Mouse (Mus musculus) ES-CJ7 (cell line): ENCODE measurements at regions not wholly inside any gene's neighbourhood (a gene's known extent, or its start where the extent isn't known, plus 50 kb on each side); places are given as distances from the start of the nearest gene placed in this dataset.

Experiments
- DNase-seq: peaks from one replicate; pipeline ENCODE4 v3.0.0; 2011; ENCODE audit warnings: low read depth, low spot score

DNA sequence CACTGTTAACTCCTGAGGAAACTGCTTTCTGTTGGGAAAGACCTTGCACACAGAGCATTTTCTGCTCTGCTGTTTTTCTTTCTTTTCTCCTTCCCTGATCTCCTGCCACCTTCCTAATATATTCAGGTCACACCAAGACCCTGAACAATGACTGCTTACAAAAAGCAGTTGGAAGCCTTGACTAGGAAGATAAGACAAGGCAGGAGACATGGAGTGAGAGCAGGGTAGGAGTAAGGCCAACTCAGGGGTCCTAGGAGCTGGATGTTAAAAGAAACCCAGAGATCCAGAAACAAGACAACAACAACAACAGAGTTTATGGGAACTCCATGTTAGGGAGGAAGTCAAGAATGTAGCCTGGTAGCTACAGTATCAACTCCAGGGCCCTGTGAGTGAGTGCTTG is 426.9 kb downstream of the Sorl1 start:
- DNase-seq, result no peak

DNA sequence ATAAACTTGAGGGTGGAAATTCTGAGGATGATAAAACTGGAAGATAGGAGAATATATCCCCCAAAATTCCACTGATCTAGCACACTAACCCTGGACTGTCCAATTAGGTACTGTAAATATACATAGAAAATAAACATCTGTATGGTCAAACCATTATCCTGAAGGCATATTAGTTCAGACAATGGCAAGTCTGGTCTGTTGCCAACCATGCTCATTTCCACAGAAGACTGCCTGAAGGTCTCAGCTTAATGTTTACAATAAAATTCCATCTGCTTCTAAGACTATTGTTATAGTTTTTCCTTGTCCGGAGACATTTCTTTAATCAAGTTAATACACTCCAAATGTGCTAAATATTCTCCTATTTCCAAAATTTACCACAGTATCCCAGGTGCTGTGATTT is 441.2 kb downstream of the Sorl1 start:
- DNase-seq, result no peak

DNA sequence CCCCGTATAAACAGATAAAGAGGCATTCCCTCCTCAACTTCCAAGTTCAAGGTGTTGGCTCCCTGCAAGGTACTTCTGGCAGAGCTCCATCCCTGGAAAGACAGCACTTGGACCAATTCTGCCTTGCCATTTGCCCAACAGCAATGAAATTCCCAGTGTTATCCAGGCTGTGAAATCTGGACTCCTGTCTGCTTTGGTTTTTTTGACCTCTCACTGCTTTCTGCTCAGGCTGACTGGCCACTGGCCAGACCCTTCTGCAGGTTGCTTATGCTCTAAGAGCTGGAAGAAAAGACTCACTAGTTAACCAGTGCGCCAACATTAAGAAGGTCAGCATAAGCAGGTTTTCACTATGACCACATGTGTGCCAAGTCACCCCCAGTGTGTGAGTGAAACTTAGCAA is 448.4 kb downstream of the Sorl1 start:
- no peak for DNase-seq

DNA sequence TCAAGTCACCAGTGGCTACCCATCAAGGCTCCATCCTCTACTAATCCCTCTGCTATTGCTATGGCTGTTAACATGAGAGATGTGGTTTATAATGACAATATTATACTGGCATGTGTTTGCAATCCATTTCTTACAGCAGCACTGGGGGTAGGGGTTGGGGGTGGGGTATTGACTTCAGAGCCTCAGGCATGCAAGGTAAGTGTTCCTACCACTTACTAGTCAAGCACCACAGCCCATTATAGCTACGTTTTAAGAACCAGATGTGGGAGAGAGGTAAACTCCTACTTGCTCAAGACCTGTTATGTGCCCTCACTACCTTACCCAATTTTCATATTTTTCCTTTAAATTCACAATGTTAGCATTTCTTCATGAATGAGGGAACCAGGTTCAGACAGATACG is 451.1 kb downstream of the Sorl1 start:
- no peak for DNase-seq

DNA sequence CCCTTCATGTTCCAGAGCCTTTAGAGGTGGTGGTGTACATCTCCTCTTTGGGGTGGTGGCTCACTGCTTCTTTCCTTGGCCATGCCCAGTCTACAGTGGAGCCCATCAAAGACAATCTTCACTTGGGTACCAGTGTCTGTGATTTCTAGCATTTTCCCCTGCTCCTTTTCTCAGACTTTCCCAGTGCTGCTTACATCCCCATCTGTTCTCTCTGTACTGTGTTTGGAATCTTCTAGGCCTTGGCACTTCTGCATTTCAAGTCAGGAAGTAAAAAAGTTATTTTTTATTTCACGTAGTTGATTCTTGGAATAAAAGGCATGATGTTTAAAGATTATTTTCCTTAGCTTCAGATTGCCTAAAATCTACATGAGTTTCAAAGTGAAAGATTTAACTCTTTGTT is 455.4 kb downstream of the Sorl1 start:
- no peak for DNase-seq

DNA sequence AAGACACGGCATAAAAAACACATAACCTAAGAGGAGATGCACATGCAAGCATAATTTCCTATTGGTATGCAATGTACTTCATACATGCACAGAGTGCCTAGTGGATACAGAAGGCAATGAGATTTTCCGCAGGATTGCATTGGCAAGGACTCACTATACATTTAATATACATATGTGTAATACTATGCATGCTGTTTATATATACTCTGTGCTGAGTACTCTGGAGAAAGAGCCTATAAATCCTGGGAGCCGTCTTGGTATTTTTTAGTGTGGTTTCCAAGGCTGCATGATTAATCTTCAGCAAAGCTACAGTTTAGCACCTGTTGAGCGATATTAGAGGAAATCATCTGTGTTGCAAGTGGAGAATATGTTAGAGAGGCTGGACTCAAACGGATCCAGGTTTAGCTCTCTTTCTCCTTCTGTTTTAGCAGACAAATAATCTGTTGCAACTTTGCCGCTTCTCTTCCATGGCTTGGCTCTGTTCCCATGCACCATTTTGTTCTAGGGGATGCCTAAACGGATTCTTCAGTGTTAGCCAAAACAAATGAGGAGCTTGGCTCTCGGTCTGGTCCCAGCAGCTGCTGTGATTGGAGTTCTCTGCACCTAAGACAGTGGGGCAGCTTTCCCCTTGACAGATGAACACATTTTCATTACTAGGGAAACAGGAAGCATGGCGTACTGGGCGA is 459.0 kb downstream of the Sorl1 start:
- DNase-seq, result no peak

DNA sequence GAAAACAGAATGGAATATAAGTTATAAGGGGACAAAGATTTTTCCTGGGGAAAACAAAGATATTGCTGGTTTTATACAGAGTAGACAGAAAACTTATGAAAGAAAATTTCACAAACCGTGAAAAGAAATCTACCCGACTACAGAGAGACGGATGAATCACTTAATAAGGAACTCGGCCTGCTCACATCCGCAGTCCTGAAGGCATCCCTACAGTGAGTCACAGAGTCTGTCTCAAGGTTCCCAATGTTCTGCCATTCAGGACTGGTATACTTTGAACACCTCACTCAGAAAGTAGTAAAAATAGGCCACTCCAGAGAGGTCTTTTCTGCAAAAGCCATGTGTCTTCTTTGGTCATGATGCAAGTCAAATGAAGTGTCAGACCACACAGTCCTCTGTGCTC is 463.5 kb downstream of the Sorl1 start:
- no peak for DNase-seq

DNA sequence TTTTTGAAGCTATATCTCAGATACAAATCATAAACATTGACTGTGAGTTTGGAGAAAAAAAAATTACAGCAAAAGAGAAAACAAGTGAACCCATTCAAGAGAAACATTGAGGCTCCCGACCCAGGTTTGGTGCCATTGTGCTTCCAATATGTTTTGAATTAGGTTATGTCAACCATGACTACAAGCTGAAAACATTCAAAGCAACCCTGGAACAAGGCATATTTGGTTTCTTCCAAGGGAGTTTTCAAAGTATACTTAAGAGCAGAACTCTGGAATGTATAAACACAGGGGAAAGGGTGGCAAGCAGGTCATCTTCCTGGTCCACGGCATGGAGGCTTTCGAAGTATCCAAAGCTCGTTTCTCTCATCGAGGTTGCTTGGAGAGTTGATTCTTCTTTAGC is 464.1 kb downstream of the Sorl1 start:
- DNase-seq, result no peak

DNA sequence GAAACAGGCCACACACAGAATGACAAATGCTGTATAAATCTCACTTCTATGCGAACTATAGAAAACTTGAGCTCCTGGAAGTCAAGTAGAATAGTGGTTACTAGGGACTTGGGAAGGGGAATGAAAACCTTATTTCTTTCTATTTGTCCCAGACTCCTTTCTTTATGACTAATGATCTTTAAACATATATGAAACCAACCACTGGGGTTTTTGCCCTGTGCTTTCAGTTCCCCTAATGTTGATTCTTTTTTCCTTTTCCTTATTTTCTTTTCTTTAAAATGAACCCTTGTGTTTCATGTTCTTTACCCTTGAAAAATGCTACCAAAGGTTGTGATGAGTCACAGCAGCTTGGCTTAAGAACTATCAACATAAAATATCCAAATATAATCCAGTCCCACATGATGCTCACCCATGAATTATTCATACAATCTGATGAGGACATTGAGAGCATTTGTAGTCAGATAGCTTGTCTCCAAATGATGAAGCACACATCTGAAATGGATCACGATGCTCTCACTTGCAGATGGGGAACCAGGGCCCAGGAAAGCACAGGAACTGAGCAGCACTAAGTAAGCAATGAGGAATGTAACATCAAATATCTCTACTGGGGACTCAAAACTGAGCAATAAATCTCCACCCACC is 470.2 kb upstream of the Ubash3b start:
- no peak for DNase-seq

DNA sequence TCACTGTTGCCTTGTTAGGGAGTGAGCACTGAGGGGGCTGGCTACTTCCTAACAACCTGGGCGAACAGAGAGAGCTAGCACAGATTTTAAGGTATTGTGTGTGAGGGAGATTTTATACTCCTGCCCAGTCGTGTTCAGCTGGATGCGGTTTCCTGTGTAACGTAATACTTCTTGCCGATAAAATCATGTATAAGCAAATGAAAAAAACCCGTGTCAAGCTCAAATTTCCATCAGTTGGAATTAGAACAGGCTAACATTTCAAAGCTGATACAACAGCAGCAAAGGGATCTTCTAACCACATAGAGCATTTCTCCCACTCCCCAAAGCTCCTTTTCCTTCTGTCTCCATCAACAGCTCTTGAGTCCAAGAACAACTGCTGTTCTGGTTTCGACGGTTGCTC is 459.8 kb upstream of the Ubash3b start:
- DNase-seq, result no peak

DNA sequence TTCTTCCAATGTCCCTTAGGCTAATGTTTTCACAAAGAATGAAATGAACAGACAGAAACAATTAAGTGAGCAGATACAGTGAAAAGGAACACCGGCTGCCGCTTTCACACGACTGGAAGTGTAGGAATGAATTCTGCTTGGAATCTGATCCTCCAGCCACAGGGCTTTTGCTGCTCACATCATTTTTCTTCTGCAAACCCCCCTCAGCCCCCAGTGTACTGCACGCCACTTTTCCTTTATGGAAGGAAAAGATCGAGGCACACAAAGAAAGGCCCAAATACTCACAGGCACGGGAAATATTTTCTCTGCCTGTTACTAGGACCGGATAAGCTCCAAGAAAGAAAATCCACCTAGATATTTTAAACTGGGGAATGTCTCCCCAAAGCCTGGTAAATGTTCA is 452.5 kb upstream of the Ubash3b start:
- DNase-seq, result no peak

DNA sequence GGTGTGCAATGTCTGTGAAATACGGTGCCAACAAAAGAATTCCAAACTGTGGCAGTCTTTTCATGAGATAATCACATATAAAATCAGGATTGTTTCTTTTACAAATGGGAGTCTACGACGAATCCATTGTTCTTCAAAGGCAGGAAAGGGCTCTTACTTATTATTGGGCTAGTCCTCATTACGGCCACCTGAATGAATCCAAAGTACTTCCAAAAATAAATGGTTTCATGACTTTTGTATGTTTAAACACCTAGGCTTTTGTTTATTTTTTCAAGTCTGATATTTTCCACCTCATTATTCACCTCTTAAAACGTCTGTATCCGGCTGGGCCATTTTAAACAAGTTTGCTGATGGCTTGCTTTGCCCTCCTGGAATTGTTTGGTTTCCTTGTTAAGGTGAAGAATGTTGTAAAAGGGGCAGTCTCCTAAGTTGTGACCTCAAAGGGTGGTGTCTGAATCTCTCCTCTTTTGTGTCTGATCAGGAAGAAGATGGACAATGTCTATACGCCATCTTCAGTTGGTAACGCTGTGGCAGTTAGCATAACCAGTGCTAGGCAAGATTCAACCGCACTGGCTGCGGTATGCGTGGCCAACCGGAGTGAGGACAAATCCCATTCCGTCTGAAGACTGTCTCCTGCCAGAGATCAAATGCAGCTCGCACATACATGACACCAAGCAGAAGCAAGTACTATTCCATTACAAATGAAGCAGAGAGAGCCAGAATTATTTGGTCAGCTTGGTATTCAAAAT is 451.5 kb upstream of the Ubash3b start:
- DNase-seq, result no peak

DNA sequence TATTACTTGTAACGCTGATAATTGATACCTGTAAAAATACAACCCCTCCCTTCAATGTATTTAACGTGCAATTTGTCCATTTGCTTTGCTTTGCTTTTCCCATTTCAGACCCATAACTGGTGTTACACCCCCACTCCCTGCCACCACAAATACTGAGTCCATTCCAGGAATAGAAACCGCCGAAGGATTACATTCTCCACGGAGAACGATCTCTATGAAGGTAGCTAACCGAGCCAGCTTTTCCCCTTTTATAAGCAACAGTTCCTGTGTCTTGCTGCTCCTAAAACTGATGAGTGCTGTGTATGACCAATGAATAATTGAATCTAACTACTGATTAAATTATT is 450.9 kb upstream of the Ubash3b start:
- DNase-seq, result no peak

DNA sequence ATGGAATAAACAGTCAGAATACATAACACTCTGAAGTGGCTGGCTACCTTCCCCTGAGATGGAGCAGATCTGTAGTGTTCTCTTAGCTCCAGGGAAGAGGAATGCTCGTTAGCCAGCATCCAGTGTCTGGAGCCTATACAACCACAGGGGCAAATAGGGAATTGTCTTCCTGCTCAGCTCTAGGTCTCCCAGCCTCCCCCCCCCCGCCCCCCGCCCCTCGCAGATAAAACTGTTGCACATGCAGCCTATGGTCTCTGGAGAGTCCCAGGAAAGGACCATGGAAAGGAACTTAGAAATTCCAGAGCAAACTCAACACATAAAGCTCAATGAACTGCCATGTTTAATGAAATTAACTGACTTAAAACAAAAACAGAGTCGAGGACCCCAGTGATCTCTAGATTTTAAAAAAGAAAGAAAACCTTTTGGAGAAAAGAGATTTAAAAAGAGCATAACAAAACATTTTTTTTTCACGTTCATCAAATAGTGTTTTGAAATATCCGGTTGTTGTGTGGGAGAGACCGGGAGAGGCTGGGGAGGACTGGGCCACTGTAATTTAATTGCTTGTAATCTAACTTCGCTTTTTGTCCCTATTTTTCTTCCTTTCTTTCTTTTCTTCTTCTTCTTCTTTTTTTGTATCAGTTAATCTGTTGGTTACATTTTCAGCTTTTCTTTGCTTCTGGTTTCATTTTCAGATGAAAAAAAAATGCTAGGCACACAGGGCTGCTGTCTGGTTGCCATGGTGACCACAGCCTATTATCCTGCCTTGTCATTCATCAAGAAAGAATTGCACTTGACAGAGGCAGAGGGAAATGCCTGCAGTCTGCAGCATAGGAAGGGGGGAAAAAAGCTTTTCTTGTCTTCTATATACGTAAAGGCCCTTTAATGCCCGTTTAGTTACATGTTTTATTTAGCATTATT is 450.3 kb upstream of the Ubash3b start:
- DNase-seq, result peak; percentile 23

DNA sequence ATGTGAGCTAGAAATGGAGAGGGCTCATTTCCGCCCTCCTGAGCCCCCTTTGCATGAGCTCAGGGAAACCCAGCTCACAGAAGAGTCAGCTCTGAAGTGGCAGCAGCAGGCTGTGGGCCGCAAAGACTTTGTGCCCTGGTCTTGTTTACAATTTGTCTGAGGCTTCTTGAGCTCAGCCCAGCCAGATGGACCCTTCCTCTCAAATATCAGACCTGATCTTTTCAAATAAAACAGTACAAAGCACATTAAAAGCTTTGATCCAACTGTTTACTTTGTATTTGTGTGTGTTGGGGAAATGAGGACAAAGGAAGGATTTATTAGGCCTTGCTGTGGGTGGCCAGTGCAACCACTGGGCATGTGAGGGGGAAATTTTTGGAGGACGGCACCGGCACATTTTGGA is 448.9 kb upstream of the Ubash3b start:
- no peak for DNase-seq

DNA sequence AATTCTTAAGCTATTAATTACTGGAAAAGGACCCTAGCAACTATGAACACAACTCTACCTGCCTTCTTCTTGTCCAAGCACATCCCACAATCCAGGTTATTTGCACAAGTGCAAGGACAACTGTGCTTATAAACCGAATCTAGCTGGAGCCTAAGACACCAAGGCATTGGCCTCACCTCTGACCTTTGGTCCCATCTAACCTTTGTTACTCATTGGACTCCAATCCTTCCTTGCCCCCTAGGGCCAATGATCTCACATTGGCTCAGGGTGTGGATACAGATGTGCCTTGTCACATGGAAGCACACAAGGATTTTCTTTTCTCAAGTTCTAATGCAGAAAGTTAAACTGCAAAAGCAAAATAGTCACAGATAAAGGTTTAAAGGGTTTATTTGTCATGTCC is 444.6 kb upstream of the Ubash3b start:
- no peak for DNase-seq

DNA sequence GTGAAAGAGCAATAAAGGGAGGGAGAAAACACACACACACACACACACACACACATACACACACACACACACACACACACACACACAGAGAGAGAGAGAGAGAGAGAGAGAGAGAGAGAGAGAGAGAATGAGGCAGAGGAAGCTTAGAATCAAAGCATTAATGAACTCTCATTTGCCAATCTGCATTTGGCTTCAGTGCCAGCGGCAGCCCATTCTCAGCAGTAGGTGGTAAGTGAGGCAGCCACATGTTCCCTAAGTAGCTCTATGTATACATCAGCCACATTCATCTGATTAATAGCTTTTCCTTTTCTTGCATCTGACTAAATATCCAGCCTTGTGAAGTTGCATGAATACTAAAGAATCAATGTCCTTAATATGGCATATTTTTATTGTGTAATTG is 443.4 kb upstream of the Ubash3b start:
- no peak for DNase-seq

DNA sequence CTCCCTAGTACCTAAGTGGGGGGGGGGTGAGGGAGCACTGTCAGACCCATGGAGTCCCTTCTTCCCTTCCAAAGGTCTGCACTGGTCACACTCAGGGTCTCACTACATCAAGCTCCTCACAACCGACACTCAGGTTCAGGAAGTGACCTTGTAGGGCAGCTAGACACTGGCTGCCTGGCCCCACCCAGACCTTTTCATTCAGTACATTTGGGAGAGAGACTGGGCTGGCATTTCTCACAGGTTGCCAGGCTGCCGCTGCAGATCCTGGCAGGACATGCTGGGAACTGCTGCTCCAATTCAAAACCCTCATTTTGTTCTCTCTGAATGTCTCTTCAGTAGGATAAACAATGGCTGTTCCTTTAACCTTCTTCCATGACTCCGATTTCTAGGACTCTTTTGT is 439.3 kb upstream of the Ubash3b start:
- peak; percentile 14 for DNase-seq

DNA sequence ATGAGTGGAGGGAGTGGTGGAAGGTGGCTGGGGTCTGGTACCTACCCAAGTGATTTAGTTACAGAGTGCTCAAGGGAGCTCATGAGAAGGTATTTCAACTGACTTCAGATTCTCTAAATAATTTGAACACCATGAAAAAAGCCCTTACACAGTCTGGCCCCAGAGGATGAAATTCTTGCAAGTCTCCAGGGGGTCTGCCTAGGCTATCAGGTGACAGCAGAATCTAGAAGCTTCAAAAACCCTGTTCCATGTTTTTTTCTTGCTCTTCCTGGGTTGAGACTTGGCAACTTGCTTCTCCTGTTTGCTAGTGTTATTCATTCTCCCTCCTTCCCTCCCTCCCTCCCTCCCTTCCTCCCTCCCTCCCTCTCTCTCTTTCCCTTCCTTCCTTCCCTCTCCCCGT is 438.4 kb upstream of the Ubash3b start:
- no peak for DNase-seq

DNA sequence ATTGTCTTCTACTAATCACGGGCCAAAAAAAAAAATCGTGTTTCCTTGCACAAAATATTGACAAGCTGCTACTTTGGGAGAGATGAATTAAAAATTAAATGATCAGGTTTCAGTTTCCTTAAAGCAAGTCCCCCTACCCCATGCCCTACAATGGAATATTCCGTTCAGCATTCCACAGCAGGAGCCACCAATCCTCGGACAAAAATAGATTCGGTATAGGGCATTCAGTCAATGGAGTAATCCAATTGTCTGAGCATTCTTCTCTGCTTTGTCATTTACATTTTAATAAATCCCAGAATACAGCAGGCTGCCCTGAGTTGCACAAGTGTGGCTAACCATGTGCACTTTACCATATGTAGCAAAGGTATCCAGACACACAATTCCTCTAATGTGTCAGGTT is 434.3 kb upstream of the Ubash3b start:
- DNase-seq, result no peak

DNA sequence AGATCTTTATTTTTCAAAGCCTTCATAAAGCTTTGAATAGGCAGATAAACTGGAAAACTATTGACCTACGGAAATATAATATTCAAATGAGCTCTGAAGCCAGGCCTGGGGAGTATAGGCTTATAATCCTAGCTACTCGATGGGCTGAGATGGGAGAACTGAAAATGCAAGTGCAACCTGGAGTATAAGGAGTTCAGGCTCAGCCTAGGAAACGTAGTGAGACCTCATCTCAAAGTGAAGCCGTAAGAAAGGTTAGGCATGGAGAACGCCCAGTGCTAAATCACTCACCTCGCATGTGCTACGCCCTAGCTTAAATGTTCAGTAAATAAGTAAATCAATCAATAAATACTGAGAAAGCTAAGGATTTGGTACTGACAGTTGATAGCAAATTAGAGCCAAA is 432.5 kb upstream of the Ubash3b start:
- DNase-seq, result no peak
